Comparison of ENCODE assay signal across 13 mouse cellular contexts in the genomic region with DNA sequence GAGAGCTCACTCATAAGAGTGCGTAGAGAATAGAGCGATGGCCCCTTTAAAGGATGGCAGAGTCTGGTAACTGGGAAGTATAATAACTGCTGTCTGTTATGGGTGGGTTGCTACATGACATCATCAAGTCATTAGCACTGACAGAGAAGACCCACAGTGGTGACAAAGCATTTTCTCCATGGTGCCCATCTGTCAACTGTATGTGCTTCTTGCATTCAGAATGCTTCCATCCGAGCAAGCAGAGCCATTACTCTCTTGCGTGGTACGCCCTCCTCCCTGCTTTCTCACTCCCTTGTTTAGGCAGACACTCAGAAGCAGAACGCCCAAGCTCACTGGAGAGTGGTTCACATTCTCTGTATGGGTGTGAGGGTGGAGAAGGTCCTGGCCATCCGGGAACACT.
DNase-seq lines count a peak whose midpoint lies in the region; ATAC-seq and TF ChIP-seq lines count a peak whose summit lies in the region.
"Had no signal": no experiment of that assay in that cellular context is flagged by ENCODE, and none has a peak within 500 bp of the region (broad histone marks: within the 10 kb centered on the region; RNA-seq: fewer than 3 reads in every experiment).

No protein-coding gene starts in this region.

- H3K27ac ChIP-seq in CH12.LX (ENCODE audit: insufficient read depth, low read depth), result peak overlapping the region; percentile 34; the same call in 1 of the 2 replicates
- H3K27ac ChIP-seq in hindbrain, postnatal 0 days, result 0 out of 2 replicates have a peak overlapping the region, but pooled peaks have one; percentile 49
- H3K27ac ChIP-seq: limb, embryonic 15.5 days; lung, embryonic 15.5 days; midbrain, embryonic 13.5 days had no signal

- H3K9me3 ChIP-seq in CH12.LX (replicated peaks; ENCODE audit: low read length), result no peaks in the 10 kb centered on the region
- H3K9me3 ChIP-seq in hindbrain, postnatal 0 days (ENCODE audit: low read length), result no peaks in the 10 kb centered on the region
- H3K9me3 ChIP-seq: limb, embryonic 15.5 days; lung, embryonic 15.5 days; midbrain, embryonic 13.5 days had no signal

- H3K4me1 ChIP-seq in CH12.LX (ENCODE audit: control insufficient read depth in 1 of 2, insufficient read depth in 2 of 2), result peaks cover 59 to 93% of the 10 kb centered on the region in 2 experiments
- no peaks in the 10 kb centered on the region for H3K4me1 ChIP-seq in hindbrain, postnatal 0 days (ENCODE audit: insufficient read depth, low read length)
- H3K4me1 ChIP-seq: lung, embryonic 15.5 days had no signal

- dilution Hi-C loops in CH12.LX (cut with MboI; ENCODE audit: extremely low pct_ligation_motif_present, extremely low pct_unique_long_range_greater_than_20kb, low sequenced_read_pairs), result no loop called here

- no peak for TF ChIP-seq EP300 in CH12.LX (IDR thresholded peaks at IDR 0.05; ENCODE audit: low read length)

- 54% methylated on average over 7 of the region's 7 CpGs for WGBS in hindbrain, postnatal 0 days

- no peak overlapping the region for H3K4me2 ChIP-seq in CH12.LX (ENCODE audit: insufficient read depth, low read depth, poor library complexity, severe bottlenecking)
- no peak overlapping the region for H3K4me2 ChIP-seq in hindbrain, postnatal 0 days (ENCODE audit: low read depth, low read length)
- H3K4me2 ChIP-seq: limb, embryonic 15.5 days; lung, embryonic 15.5 days; midbrain, embryonic 13.5 days had no signal

- no peak overlapping the region for H3K4me3 ChIP-seq in CH12.LX (replicated peaks in 1 of 3; ENCODE audit: low read depth in 2 of 3, low read length in 2 of 3, poor library complexity in 1 of 3)
- no peak overlapping the region for H3K4me3 ChIP-seq in hindbrain, postnatal 0 days (ENCODE audit: low read length)
- H3K4me3 ChIP-seq: limb, embryonic 15.5 days; lung, embryonic 15.5 days; midbrain, embryonic 13.5 days had no signal

- no peaks in the 10 kb centered on the region for H3K79me2 ChIP-seq in CH12.LX (replicated peaks; ENCODE audit: control insufficient read depth, extremely low read depth, insufficient read depth, poor library complexity, severe bottlenecking)

- no peak overlapping the region for H3K9ac ChIP-seq in CH12.LX (ENCODE audit: insufficient read depth, low read depth)
- H3K9ac ChIP-seq in hindbrain, postnatal 0 days (replicated peaks; ENCODE audit: low read length), result no peak overlapping the region
- H3K9ac ChIP-seq: limb, embryonic 15.5 days; lung, embryonic 15.5 days; midbrain, embryonic 13.5 days had no signal

- H3K27me3 ChIP-seq in CH12.LX (replicated peaks), result no peaks in the 10 kb centered on the region
- no peaks in the 10 kb centered on the region for H3K27me3 ChIP-seq in hindbrain, postnatal 0 days (ENCODE audit: insufficient read depth, low read length)
- H3K27me3 ChIP-seq: limb, embryonic 15.5 days; lung, embryonic 15.5 days; midbrain, embryonic 13.5 days had no signal

- in situ Hi-C loops in CH12.LX (cut with MboI; ENCODE audit: low pct_ligation_motif_present, low pct_unique_long_range_greater_than_20kb, low sequenced_read_pairs), result no loop called here

- no peak for TF ChIP-seq POLR2A in CH12.LX (IDR thresholded peaks at IDR 0.05; ENCODE audit: low read depth, low read length)

- TF ChIP-seq RAD21 in CH12.LX (IDR thresholded peaks at IDR 0.05; ENCODE audit: low read depth, low read length), result no peak

- peaks cover 12 to 57% of the 10 kb centered on the region in 2 experiments for H3K36me3 ChIP-seq in CH12.LX (replicated peaks in 1 of 2; ENCODE audit: control insufficient read depth in 1 of 2, insufficient read depth in 1 of 2, low read length in 1 of 2)
- H3K36me3 ChIP-seq in hindbrain, postnatal 0 days (ENCODE audit: insufficient read depth, low read length), result no peaks in the 10 kb centered on the region
- H3K36me3 ChIP-seq: limb, embryonic 15.5 days; lung, embryonic 15.5 days; midbrain, embryonic 13.5 days had no signal

- ATAC-seq in hindbrain, postnatal 0 days, result peak; percentile 73
- ATAC-seq in activated CD4-positive, CD25-positive, alpha-beta regulatory T cell, adult 4 months, result no peak
- ATAC-seq: intestine, postnatal 0 days had no signal

- DNase-seq in layer of hippocampus, adult 18-20 months (ENCODE audit: low spot score in 2 of 2), result peak; percentile 62 to 78
- DNase-seq in layer of hippocampus, adult 11-12 months (ENCODE audit: low spot score), result no peak
- DNase-seq in CH12.LX (ENCODE audit: extremely low read depth), result no peak
- DNase-seq in brain, adult 2 months (ENCODE audit: low read depth, low spot score), result peak; percentile 67
- DNase-seq in hindbrain, postnatal 0 days (ENCODE audit: low spot score), result peak; percentile 68
- no peak for DNase-seq in urinary bladder, adult 18-20 months (ENCODE audit: low spot score in 2 of 2)
- no peak for DNase-seq in c-Kit-positive CD71-positive TER-119-positive erythroid progenitor cells, embryonic 14.5 days (ENCODE audit: low spot score)
- DNase-seq: thymus, adult 2 months had no signal

- TF ChIP-seq CTCF in CH12.LX (conservative IDR thresholded peaks at IDR 0.05 in 1 of 2, IDR thresholded peaks at IDR 0.05 in 1 of 2; ENCODE audit: low read depth in 2 of 2, low read length in 2 of 2), result no peak
- TF ChIP-seq CTCF in hindbrain, postnatal 0 days (IDR thresholded peaks at IDR 0.05; ENCODE audit: low read depth), result no peak

TF ChIP-seq in CH12.LX, 34 proteins besides CTCF, POLR2A, EP300 and RAD21:
- no peak for TF ChIP-seq IRF4 (IDR thresholded peaks at IDR 0.05; ENCODE audit: low read depth, low read length)
- no peak for TF ChIP-seq RCOR1 (conservative IDR thresholded peaks at IDR 0.05; ENCODE audit: low read depth, low read length)
- no peak for TF ChIP-seq ELF1 (IDR thresholded peaks at IDR 0.05; ENCODE audit: low read depth, low read length)
- no peak for TF ChIP-seq HCFC1 (IDR thresholded peaks at IDR 0.05; ENCODE audit: low read depth, low read length)
- no peak for TF ChIP-seq ZMIZ1 (IDR thresholded peaks at IDR 0.05; ENCODE audit: low read depth, low read length)
- TF ChIP-seq MYC (IDR thresholded peaks at IDR 0.05; ENCODE audit: low read depth, low read length), result no peak
- TF ChIP-seq GABPA (IDR thresholded peaks at IDR 0.05; ENCODE audit: insufficient replicate concordance, low read depth, low read length), result no peak
- TF ChIP-seq KAT2A (IDR thresholded peaks at IDR 0.05; ENCODE audit: insufficient replicate concordance, low read length), result no peak
- no peak for TF ChIP-seq BHLHE40 (IDR thresholded peaks at IDR 0.05; ENCODE audit: low read depth, low read length)
- TF ChIP-seq MEF2A (IDR thresholded peaks at IDR 0.05; ENCODE audit: borderline replicate concordance, low read depth, low read length), result no peak
- TF ChIP-seq ZKSCAN1 (IDR thresholded peaks at IDR 0.05; ENCODE audit: borderline replicate concordance, low read depth, low read length), result no peak
- no peak for TF ChIP-seq SMC3 (IDR thresholded peaks at IDR 0.05; ENCODE audit: low read depth, low read length)
- TF ChIP-seq NRF1 (IDR thresholded peaks at IDR 0.05; ENCODE audit: low read depth, low read length), result no peak
- TF ChIP-seq USF1 (IDR thresholded peaks at IDR 0.05; ENCODE audit: low read depth, low read length), result no peak
- TF ChIP-seq POLR2AphosphoS2 (IDR thresholded peaks at IDR 0.05; ENCODE audit: low read depth, low read length), result no peak
- TF ChIP-seq UBTF (IDR thresholded peaks at IDR 0.05; ENCODE audit: low read depth, low read length), result no peak
- no peak for TF ChIP-seq JUN (IDR thresholded peaks at IDR 0.05; ENCODE audit: insufficient read depth, low read depth, low read length)
- no peak for TF ChIP-seq TCF12 (IDR thresholded peaks at IDR 0.05; ENCODE audit: low read depth, low read length)
- TF ChIP-seq CHD2 (IDR thresholded peaks at IDR 0.05; ENCODE audit: low read length), result no peak

Comparison
In these comparisons a context has a peak if more than half of its experiments do, and no peak if none do; other contexts are left out.
1. DNase-seq: peak in layer of hippocampus, adult 18-20 months (2 of 2), brain, adult 2 months (single experiment) and hindbrain, postnatal 0 days (single experiment); none in layer of hippocampus, adult 11-12 months (single experiment), CH12.LX (single experiment), urinary bladder, adult 18-20 months (0 of 2) and c-Kit-positive CD71-positive TER-119-positive erythroid progenitor cells, embryonic 14.5 days (single experiment).